Mouse (Mus musculus): ENCODE data around the gene Hunk.

- TF ChIP-seq CTCF (IDR thresholded peaks at IDR 0.05; ENCODE audit: extremely low read depth, insufficient read depth, low read length) = no peak
- peak; percentile 28; the same call in 1 of the 2 replicates for TF ChIP-seq POLR2A (IDR thresholded peaks at IDR 0.05; ENCODE audit: extremely low read depth, insufficient read depth, low read length)
Observed at GRCm38 (mm10) chr16:90389103-90389750, 3.4 kb downstream of the Hunk start.

Data from cortical plate, adult 2 months (tissue).